In genomic region chr10:114805884-114806283, GRCm38 (mm10) we compare ENCODE assay signal across 11 mouse cellular contexts. TPM values are rescaled to one million over a fixed set of nuclear protein-coding genes. Genes with fewer than 3 reads are reported as not detected.
A peak's percentile ranks its signal among the peaks of the same experiment; 100 is the strongest.
DNase-seq lines count a peak whose midpoint lies in the region; TF ChIP-seq lines count a peak whose summit lies in the region.
"Had no signal": no experiment of that assay in that cellular context is flagged by ENCODE, and none has a peak within 500 bp of the region (broad histone marks: within the 10 kb centered on the region; RNA-seq: fewer than 3 reads in every experiment).

No protein-coding gene starts in this region.

- H3K27me3 ChIP-seq in E14TG2a.4 (ENCODE audit: insufficient read depth, low read length): peaks cover 34% of the 10 kb centered on the region

- no peaks in the 10 kb centered on the region for H3K9me3 ChIP-seq in E14TG2a.4 (ENCODE audit: low read length)
- H3K9me3 ChIP-seq: limb, embryonic 15.5 days had no signal

- no peak overlapping the region for H3K4me3 ChIP-seq in E14TG2a.4 (replicated peaks; ENCODE audit: low read length)
- H3K4me3 ChIP-seq: limb, embryonic 15.5 days had no signal

- H3K4me1 ChIP-seq in E14TG2a.4 (replicated peaks; ENCODE audit: low read depth, low read length): peaks cover 11% of the 10 kb centered on the region

- TF ChIP-seq CTCF in E14TG2a.4 (conservative IDR thresholded peaks at IDR 0.05; ENCODE audit: low read length): peak; percentile 72

- H3K36me3 ChIP-seq in E14TG2a.4 (ENCODE audit: insufficient read depth, low read length): no peaks in the 10 kb centered on the region
- H3K36me3 ChIP-seq: limb, embryonic 15.5 days had no signal

- peak; percentile 9 for DNase-seq in adrenal gland, postnatal 10 days
- DNase-seq in adrenal gland, postnatal 14 days: no peak
- DNase-seq in layer of hippocampus, adult 11-12 months (ENCODE audit: low spot score): peak; percentile 16
- no peak for DNase-seq in layer of hippocampus, postnatal 36 days
- peak; percentile 51 for DNase-seq in embryo, embryonic 10 days (ENCODE audit: low spot score)
- no peak for DNase-seq in spleen, adult 12 weeks (ENCODE audit: low spot score)
- DNase-seq in adrenal gland, postnatal 36 days: no peak

RNA-seq across cellular contexts. Expression of gene Trhde, which starts 3.8 kb away (rescaled TPM):
- under 1 TPM; 0.15 to 0.24 TPM for total RNA-seq in adrenal gland, postnatal 10 days (2021)
- 0.19 and 0.37 TPM in 2 replicates for total RNA-seq in adrenal gland, postnatal 14 days (2021)
- 10 to 100 TPM; 30.1 to 31.7 TPM for total RNA-seq in layer of hippocampus, postnatal 36 days (2021)
- total RNA-seq in adrenal gland, postnatal 36 days (2021): under 1 TPM; 0.33 to 0.36 TPM
- total RNA-seq: hematopoietic stem cell, adult 5-6 weeks; neutrophil, adult 5-6 weeks had no signal

Comparison
In these comparisons a context has a peak if more than half of its experiments do, and no peak if none do; other contexts are left out.
1. DNase-seq: peak in adrenal gland, postnatal 10 days (single experiment), layer of hippocampus, adult 11-12 months (single experiment) and embryo, embryonic 10 days (single experiment); none in adrenal gland, postnatal 14 days (single experiment), layer of hippocampus, postnatal 36 days (0 of 2), spleen, adult 12 weeks (single experiment) and adrenal gland, postnatal 36 days (0 of 2).
2. RNA of gene Trhde, which starts 3.8 kb away (total RNA-seq): 30.1 to 31.7 TPM in layer of hippocampus, postnatal 36 days; 0.19 to 0.37 TPM in adrenal gland, postnatal 14 days, 0.33 to 0.36 TPM in adrenal gland, postnatal 36 days and 0.15 to 0.24 TPM in adrenal gland, postnatal 10 days; every median in the first group is over 10 times any median in the second.